Mouse (Mus musculus) midbrain, embryonic 15.5 days (tissue): Measurements from ENCODE around the gene Kcng4. TPM values are rescaled to one million over a fixed set of nuclear protein-coding genes. Genes with fewer than 3 reads are reported as not detected.

ENCODE experiments used
- polyA plus RNA-seq: library from polyadenylated mRNA; unstranded; fragments of >200 nt; fragmentation: Nextera tagmentation; extraction: Ambion mirVana; gene quantifications from 2 replicates; pipeline ENCODE4 v1.2.1, GENCODE M21; 2015

Gene Kcng4
- polyA plus RNA-seq, 1 experiment from 2014 or later, result 0.14 TPM

Other genes starting within 250 kb of the Kcng4 start
- gene Mlycd, start 240.8 kb downstream of the Kcng4 start, polyA plus RNA-seq, result 16.2 and 17.8 TPM in 2 replicates
- gene Osgin1, start 201.6 kb downstream of the Kcng4 start, polyA plus RNA-seq, result 0.28 and 0.34 TPM in 2 replicates
- 53.0 and 60.5 TPM in 2 replicates for gene Necab2, start 189.0 kb downstream of the Kcng4 start, polyA plus RNA-seq
- gene Slc38a8, start 134.0 kb downstream of the Kcng4 start, polyA plus RNA-seq, result 0.13 TPM in 1 of 2 replicates, not detected in the other
- 59.5 and 61.1 TPM in 2 replicates for gene Mbtps1, start 76.9 kb downstream of the Kcng4 start, polyA plus RNA-seq
- 212 and 213 TPM in 2 replicates for gene Hsdl1, start 60.5 kb downstream of the Kcng4 start, polyA plus RNA-seq
- gene Dnaaf1, start 60.4 kb downstream of the Kcng4 start, polyA plus RNA-seq, result 0.54 and 0.55 TPM in 2 replicates
- gene Taf1c, start 30.5 kb downstream of the Kcng4 start, polyA plus RNA-seq, result 16.6 and 17.7 TPM in 2 replicates
- gene Adad2, start 22.9 kb downstream of the Kcng4 start, polyA plus RNA-seq, result 0.23 and 0.31 TPM in 2 replicates
- 4.6 and 7.1 TPM in 2 replicates for gene Wfdc1, start 30.7 kb upstream of the Kcng4 start, polyA plus RNA-seq
- 0.11 and 0.19 TPM in 2 replicates for gene Atp2c2, start 64.3 kb upstream of the Kcng4 start, polyA plus RNA-seq
- gene Tldc1, start 142.7 kb upstream of the Kcng4 start, polyA plus RNA-seq, result 11.4 and 11.8 TPM in 2 replicates
- 123 and 134 TPM in 2 replicates for gene Cotl1, start 204.9 kb upstream of the Kcng4 start, polyA plus RNA-seq
- gene Klhl36, start 226.6 kb upstream of the Kcng4 start, polyA plus RNA-seq, result 18.3 and 20.2 TPM in 2 replicates